Comparison of ENCODE assay signal across 19 mouse cellular contexts in genomic region chr16:90280989-90281388, GRCm38 (mm10). TPM values are rescaled to one million over a fixed set of nuclear protein-coding genes. Genes with fewer than 3 reads are reported as not detected.
A peak's percentile ranks its signal among the peaks of the same experiment; 100 is the strongest.
DNase-seq lines count a peak whose midpoint lies in the region; ATAC-seq and TF ChIP-seq lines count a peak whose summit lies in the region.
"Had no signal": no experiment of that assay in that cellular context is flagged by ENCODE, and none has a peak within 500 bp of the region (broad histone marks: within the 10 kb centered on the region; RNA-seq: fewer than 3 reads in every experiment).

No protein-coding gene starts in this region.

- no peak for TF ChIP-seq CTCF in gastrocnemius, adult 2 months (IDR thresholded peaks at IDR 0.05)
- no peak for TF ChIP-seq CTCF in lung, embryonic 14.5 days (IDR thresholded peaks at IDR 0.05; ENCODE audit: low read depth)

- WGBS in lung, embryonic 14.5 days = 66% methylated on average over 5 of the region's 5 CpGs
- WGBS in liver, embryonic 13.5 days (ENCODE audit: insufficient replicate concordance) = 66% methylated on average over 5 of the region's 5 CpGs

- peak overlapping the region; percentile 15; the same call in 1 of the 2 replicates for H3K4me2 ChIP-seq in lung, embryonic 14.5 days
- peak overlapping the region; percentile 34 for H3K4me2 ChIP-seq in liver, embryonic 13.5 days

- ATAC-seq in lung, embryonic 14.5 days (ENCODE audit: insufficient read depth) = no peak
- ATAC-seq in liver, embryonic 13.5 days (ENCODE audit: low read depth) = no peak
- ATAC-seq: activated CD4-positive, CD25-positive, alpha-beta regulatory T cell, adult 4 months; forebrain, embryonic 16.5 days; inflammation-experienced regulatory T-cells, adult 6 months; midbrain, embryonic 16.5 days; Patski had no signal

- DNase-seq in gastrocnemius, adult 2 months = no peak
- DNase-seq in gastrocnemius, postnatal 36 days = no peak
- DNase-seq in lung, embryonic 14.5 days = no peak
- no peak for DNase-seq in lung, postnatal 4 days
- DNase-seq in liver, embryonic 13.5 days = no peak
- DNase-seq in lung, postnatal 25 days (ENCODE audit: low spot score) = peak; percentile 57
- DNase-seq in urinary bladder, adult 2 months (ENCODE audit: low spot score) = no peak
- no peak for DNase-seq in heart, postnatal 4 days
- DNase-seq: cerebellum, postnatal 36 days; heart, adult 18-20 months; retina, postnatal 1 day had no signal

- no peaks in the 10 kb centered on the region for H3K36me3 ChIP-seq in lung, embryonic 14.5 days (ENCODE audit: insufficient read depth)
- H3K36me3 ChIP-seq in liver, embryonic 13.5 days = peaks cover 7% of the 10 kb centered on the region; the same call in 1 of the 2 replicates
- H3K36me3 ChIP-seq: hindbrain, embryonic 12.5 days; kidney, embryonic 15.5 days had no signal

- no peak overlapping the region; the same call in 1 of the 2 replicates for H3K4me3 ChIP-seq in gastrocnemius, adult 2 months
- no peak overlapping the region for H3K4me3 ChIP-seq in lung, embryonic 14.5 days (ENCODE audit: low read depth, low read length)
- H3K4me3 ChIP-seq in liver, embryonic 13.5 days (replicated peaks) = 0 out of 2 replicates have a peak overlapping the region, but pooled peaks have one; percentile 99
- H3K4me3 ChIP-seq: hindbrain, embryonic 12.5 days; kidney, embryonic 15.5 days; left cerebral cortex, adult 2 months had no signal

- intact Hi-C loops in gastrocnemius, adult 2 months (cut with DNase I) = no loop called here
- intact Hi-C loops in gastrocnemius, postnatal 36 days (cut with DNase I) = no loop called here

- H3K4me1 ChIP-seq in lung, embryonic 14.5 days (ENCODE audit: insufficient read depth) = peaks cover 30% of the 10 kb centered on the region; the same call in 1 of the 2 replicates
- H3K4me1 ChIP-seq in liver, embryonic 13.5 days (replicated peaks) = peaks cover 74% of the 10 kb centered on the region

- H3K9me3 ChIP-seq in lung, embryonic 14.5 days (ENCODE audit: low read depth, low read length) = no peaks in the 10 kb centered on the region
- H3K9me3 ChIP-seq in liver, embryonic 13.5 days (replicated peaks) = no peaks in the 10 kb centered on the region
- H3K9me3 ChIP-seq: hindbrain, embryonic 12.5 days; kidney, embryonic 15.5 days had no signal

- H3K9ac ChIP-seq in lung, embryonic 14.5 days = no peak overlapping the region; the same call in 1 of the 2 replicates
- H3K9ac ChIP-seq in liver, embryonic 13.5 days = no peak overlapping the region
- H3K9ac ChIP-seq: hindbrain, embryonic 12.5 days; kidney, embryonic 15.5 days had no signal

- peak overlapping the region; percentile 99 for H3K27ac ChIP-seq in gastrocnemius, adult 2 months
- 0 out of 2 replicates have a peak overlapping the region, but pooled peaks have one; percentile 42 for H3K27ac ChIP-seq in lung, embryonic 14.5 days (ENCODE audit: low read depth)
- peak overlapping the region; percentile 31; the same call in 1 of the 2 replicates for H3K27ac ChIP-seq in liver, embryonic 13.5 days
- H3K27ac ChIP-seq: hindbrain, embryonic 12.5 days; kidney, embryonic 15.5 days; left cerebral cortex, adult 2 months had no signal

- H3K27me3 ChIP-seq in lung, embryonic 14.5 days (ENCODE audit: insufficient read depth, low read length) = no peaks in the 10 kb centered on the region
- H3K27me3 ChIP-seq in liver, embryonic 13.5 days = no peaks in the 10 kb centered on the region
- H3K27me3 ChIP-seq: hindbrain, embryonic 12.5 days; kidney, embryonic 15.5 days; Patski had no signal

RNA-seq across cellular contexts. Expression of gene Scaf4, which starts 3.3 kb away (rescaled TPM):
- total RNA-seq in gastrocnemius, adult 2 months (2021) = 10 to 100 TPM; 19.4 to 20.3 TPM
- total RNA-seq in gastrocnemius, postnatal 36 days (2021) = 10 to 100 TPM; 15.0 to 17.4 TPM
- polyA plus RNA-seq in lung, embryonic 14.5 days (2014; fragmentation: Nextera tagmentation; extraction: Ambion mirVana) = 36.0 and 42.8 TPM in 2 replicates
- polyA plus RNA-seq in liver, embryonic 13.5 days (2015; fragmentation: Nextera tagmentation; extraction: Ambion mirVana) = 9.8 and 13.0 TPM in 2 replicates
- polyA plus RNA-seq in urinary bladder, adult 2 months (2012; rRNA removed) = 24.9 and 29.1 TPM in 2 replicates
- 10 to 100 TPM; 31.1 to 36.3 TPM for total RNA-seq in heart, postnatal 4 days (2021)

Comparison
In these comparisons a context has a peak if more than half of its experiments do, and no peak if none do; other contexts are left out.
1. H3K27ac ChIP-seq: peak in every context shown above with its lines; median percentile 99 in gastrocnemius, adult 2 months; 42 in lung, embryonic 14.5 days; 31 in liver, embryonic 13.5 days.